Mouse (Mus musculus) C2C12 (cell line): ENCODE data around the gene Dhrs2. TPM values are rescaled to one million over a fixed set of nuclear protein-coding genes. Genes with fewer than 3 reads are reported as not detected.
A peak's percentile ranks its signal among the peaks of the same experiment; 100 is the strongest.

Experiments
- H3K27me3 ChIP-seq: one replicate; pipeline ENCODE4 v1.6.1; 2011; ENCODE audit not compliant: control insufficient read depth, insufficient read depth, insufficient read length
- H3K36me3 ChIP-seq: one replicate; pipeline ENCODE4 v1.6.1; 2011; ENCODE audit not compliant: control insufficient read depth, insufficient read depth
- H3K4me3 ChIP-seq: one replicate; pipeline ENCODE4 v1.5.1; 2011; ENCODE audit warnings: mild to moderate bottlenecking, control low read depth; ENCODE audit not compliant: poor library complexity, insufficient read depth, severe bottlenecking
- H3K79me2 ChIP-seq: one replicate; pipeline ENCODE4 v1.6.1; 2011; ENCODE audit not compliant: control insufficient read depth, insufficient read depth
- H3K79me3 ChIP-seq: one replicate; pipeline ENCODE4 v1.6.1; 2011; ENCODE audit warnings: low read depth, control low read depth
- H3ac ChIP-seq: one replicate; pipeline ENCODE3; 2011; ENCODE audit warnings: low read depth; ENCODE audit not compliant: control insufficient read depth, insufficient read length
- CEBPB ChIP-seq: IDR thresholded peaks from one replicate; pipeline ENCODE4 v1.6.1; 2011; ENCODE audit warnings: low read depth, mild to moderate bottlenecking, control low read depth, moderate library complexity
- CTCF ChIP-seq: IDR thresholded peaks from one replicate; pipeline ENCODE4 v1.5.1; 2011; ENCODE audit not compliant: control insufficient read depth, insufficient read depth, insufficient read length
- FOSL1 ChIP-seq: IDR thresholded peaks from one replicate; pipeline ENCODE4 v1.8.0; 2011; ENCODE audit warnings: mild to moderate bottlenecking, low read length; ENCODE audit not compliant: poor library complexity, insufficient read depth, severe bottlenecking
- MAX ChIP-seq: IDR thresholded peaks from one replicate; pipeline ENCODE4 v1.6.1; 2011; ENCODE audit warnings: mild to moderate bottlenecking, control low read depth
- MYOD1 ChIP-seq: IDR thresholded peaks from one replicate; pipeline ENCODE4 v1.6.1; 2011; ENCODE audit warnings: low read depth; ENCODE audit not compliant: control insufficient read depth, insufficient read length
- MYOG ChIP-seq: IDR thresholded peaks from one replicate; pipeline ENCODE4 v1.6.1; 2011; ENCODE audit not compliant: control insufficient read depth, insufficient read length; ENCODE audit errors: extremely low read depth
- USF1 ChIP-seq: IDR thresholded peaks from one replicate; pipeline ENCODE4 v1.6.1; 2011; ENCODE audit warnings: low read depth, mild to moderate bottlenecking, control low read depth, moderate library complexity
- long read RNA-seq, 2 experiments: library from polyadenylated mRNA; unstranded; transcript quantifications; one replicate each; pipeline ENCODE4 v2.0.0; 2019 to 2020
- polyA plus RNA-seq: library from polyadenylated mRNA; unstranded; fragments of >200 nt; fragmentation: generic; extraction: Trizol; gene quantifications from one replicate; pipeline ENCODE4 v1.2.1, GENCODE M21; 2012; ENCODE audit warnings: missing spikeins

Gene Dhrs2
- polyA plus RNA-seq, result not detected
- long read RNA-seq, experiment 1, result 0 reads
- long read RNA-seq, experiment 2, result 0 reads

DNA sequence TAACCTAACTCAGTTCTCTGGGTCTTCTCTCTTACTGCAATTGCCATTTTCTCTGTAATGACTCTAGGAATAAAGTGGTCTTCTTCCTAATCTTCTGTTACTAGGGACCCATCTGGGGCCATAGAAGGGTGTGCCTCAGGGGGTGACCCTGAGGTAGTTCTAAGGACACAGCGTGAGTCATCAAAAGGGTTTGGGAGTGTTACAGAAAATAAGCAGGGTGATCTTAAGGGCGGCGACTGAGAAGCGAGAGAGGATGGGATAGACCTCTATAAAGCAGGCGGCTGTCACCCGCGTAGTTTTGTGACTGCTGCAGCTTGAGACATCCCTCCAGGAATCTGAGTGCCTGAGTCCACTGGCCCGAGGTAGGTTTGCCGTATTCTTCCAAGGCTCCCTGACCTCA, at the start of gene Dhrs2:
Gene Dhrs2, plus strand, starts transcription at position 301 of the 400 bp plus-strand sequence.
- no peaks in the 10 kb centered on the region for H3K36me3 ChIP-seq
- TF ChIP-seq USF1 (no peak), FOSL1 (no peak), MYOG (no peak)

DNA sequence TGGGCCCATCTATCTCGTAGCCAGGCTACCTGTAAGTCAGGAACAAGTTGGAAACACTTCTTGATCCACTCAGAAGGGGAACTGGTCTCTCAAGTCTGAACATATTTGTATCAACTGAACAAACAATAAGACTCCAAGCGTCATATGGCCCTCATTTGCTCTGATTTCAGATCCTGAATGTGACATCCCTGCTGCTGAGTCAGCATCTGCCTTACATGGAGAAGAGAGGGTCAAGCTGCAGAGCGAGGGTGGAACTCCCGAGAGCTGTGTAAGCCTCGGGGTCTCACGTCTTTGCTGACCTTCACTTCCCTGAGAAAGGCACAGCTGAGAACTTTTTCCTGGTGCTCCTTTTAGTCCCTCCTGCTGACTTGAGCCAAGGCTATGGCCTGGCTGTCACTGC, 47.6 kb upstream of the Dhrs2 start:
- no peak overlapping the region for H3ac ChIP-seq
- H3K4me3 ChIP-seq, result no peak overlapping the region
- no peaks in the 10 kb centered on the region for H3K79me2 ChIP-seq
- H3K27me3 ChIP-seq, result peaks cover 34% of the 10 kb centered on the region
- no peaks in the 10 kb centered on the region for H3K36me3 ChIP-seq
- TF ChIP-seq USF1 (no peak), MYOG (no peak), MAX (no peak), MYOD1 (no peak), CTCF (no peak), FOSL1 (no peak), CEBPB (no peak)
- no peaks in the 10 kb centered on the region for H3K79me3 ChIP-seq

More for the DNA sequence above, at the start of gene Dhrs2:
- H3K79me3 ChIP-seq, result no peaks in the 10 kb centered on the region
- peaks cover 22% of the 10 kb centered on the region for H3K27me3 ChIP-seq
- H3ac ChIP-seq, result no peak within 1 kb of the TSS
- no peaks in the 10 kb centered on the region for H3K79me2 ChIP-seq
- H3K4me3 ChIP-seq, result no peak within 1 kb of the TSS

DNA sequence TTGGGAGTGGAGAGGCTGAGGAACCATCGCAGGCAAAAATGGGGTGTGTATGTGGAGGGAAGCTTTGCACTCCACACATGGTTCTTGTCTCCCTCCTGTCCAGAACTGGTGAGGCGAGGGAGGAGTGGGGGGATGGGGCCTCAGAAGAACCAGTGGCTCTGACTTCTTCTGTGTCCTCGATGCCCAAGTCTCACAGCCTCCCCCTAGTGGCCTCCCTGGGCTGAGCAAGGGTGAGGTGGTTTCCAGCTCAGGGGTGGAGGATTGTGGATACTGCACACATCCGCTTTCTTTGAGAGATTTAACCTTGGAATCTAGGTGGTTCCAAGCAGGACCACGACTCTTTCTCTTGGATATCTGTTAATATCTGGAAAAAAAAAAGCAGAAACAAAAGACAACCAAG, 44.5 kb upstream of the Dhrs2 start:
- no peaks in the 10 kb centered on the region for H3K79me3 ChIP-seq
- no peaks in the 10 kb centered on the region for H3K36me3 ChIP-seq
- peaks cover 31% of the 10 kb centered on the region for H3K27me3 ChIP-seq
- H3K4me3 ChIP-seq, result no peak overlapping the region
- no peak for TF ChIP-seq CEBPB
- peak; percentile 41 for TF ChIP-seq CTCF
- no peaks in the 10 kb centered on the region for H3K79me2 ChIP-seq
- no peak overlapping the region for H3ac ChIP-seq

DNA sequence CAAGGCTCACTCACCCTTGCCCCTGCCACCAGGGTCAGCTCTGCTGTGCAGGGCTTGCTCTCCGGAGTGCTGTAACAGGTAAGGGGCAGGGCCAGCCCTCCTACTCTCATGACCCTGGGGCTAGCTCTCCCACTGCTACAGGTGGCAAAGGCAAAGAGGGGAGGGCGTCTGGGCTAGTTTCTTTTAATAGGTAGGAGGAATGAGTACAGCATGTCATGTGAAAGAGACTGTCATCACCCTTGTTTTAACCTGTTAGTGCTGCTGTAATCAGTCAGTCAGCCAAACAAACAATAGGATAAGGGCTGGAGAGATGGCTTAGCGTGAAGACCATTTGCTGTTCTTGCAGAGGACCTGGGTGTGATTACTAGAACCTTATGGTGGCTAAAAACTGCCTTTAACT, 40.9 kb upstream of the Dhrs2 start:
- H3K79me2 ChIP-seq, result no peaks in the 10 kb centered on the region
- no peak overlapping the region for H3ac ChIP-seq
- H3K79me3 ChIP-seq, result no peaks in the 10 kb centered on the region
- H3K27me3 ChIP-seq, result peaks cover 22% of the 10 kb centered on the region
- H3K36me3 ChIP-seq, result no peaks in the 10 kb centered on the region
- TF ChIP-seq MAX (no peak), USF1 (no peak), CTCF (no peak), MYOD1 (no peak), CEBPB (no peak), FOSL1 (no peak), MYOG (no peak)
- H3K4me3 ChIP-seq, result no peak overlapping the region

DNA sequence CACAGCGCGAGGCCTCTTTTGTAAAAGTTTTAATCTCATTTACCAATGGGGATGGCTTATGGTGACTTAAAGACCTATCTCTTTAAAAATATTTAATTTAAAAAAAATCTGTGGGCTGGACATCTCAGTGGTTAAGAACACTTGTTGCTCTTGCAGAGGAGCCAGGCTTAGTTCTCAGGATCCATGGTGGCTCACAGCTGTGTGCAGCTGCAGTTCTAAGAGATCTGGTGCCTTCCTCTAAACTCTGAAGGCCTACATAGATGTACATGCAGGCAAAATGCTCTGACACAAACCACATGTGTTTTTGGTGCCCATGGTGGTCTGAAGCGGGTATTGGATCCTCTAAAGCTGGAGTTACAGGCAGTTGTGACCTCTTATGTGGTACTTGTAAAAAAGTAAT, 38.6 kb upstream of the Dhrs2 start:
- H3K79me2 ChIP-seq, result no peaks in the 10 kb centered on the region
- H3K4me3 ChIP-seq, result no peak overlapping the region
- H3K79me3 ChIP-seq, result no peaks in the 10 kb centered on the region
- no peaks in the 10 kb centered on the region for H3K36me3 ChIP-seq
- TF ChIP-seq MYOD1 (no peak), MYOG (no peak), CEBPB (no peak), USF1 (no peak), MAX (no peak), FOSL1 (no peak), CTCF (no peak)
- H3ac ChIP-seq, result no peak overlapping the region
- H3K27me3 ChIP-seq, result peaks cover 19% of the 10 kb centered on the region

DNA sequence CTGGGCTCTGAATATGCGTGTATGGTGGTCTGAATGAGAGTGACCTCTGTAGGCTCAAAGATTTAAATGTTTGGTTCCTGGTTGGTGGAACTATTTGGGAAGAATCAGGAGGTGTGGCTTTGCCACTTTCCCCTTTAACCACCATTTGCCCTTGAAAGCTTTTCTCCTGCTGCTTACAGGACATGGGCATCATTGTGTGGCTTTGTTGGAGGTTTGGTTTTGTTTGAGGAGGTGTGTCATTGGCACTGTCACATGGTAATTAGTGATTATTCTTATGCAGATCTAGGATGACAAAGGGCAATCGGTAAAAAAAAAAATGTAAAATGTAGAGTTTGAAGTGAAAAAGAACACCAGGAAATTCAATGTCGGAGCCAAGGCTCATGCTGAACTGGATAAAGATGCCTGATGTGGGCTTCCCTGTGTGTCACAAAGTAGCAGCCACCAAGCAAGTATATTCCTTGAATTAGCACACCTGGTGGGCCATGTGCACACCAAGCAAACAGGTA, 37.1 kb upstream of the Dhrs2 start:
- H3K79me2 ChIP-seq, result no peaks in the 10 kb centered on the region
- no peaks in the 10 kb centered on the region for H3K79me3 ChIP-seq
- TF ChIP-seq FOSL1 (no peak), MYOG (no peak), CEBPB (no peak), MAX (no peak), USF1 (no peak), CTCF (no peak), MYOD1 (no peak)
- H3K4me3 ChIP-seq, result no peak overlapping the region
- H3K36me3 ChIP-seq, result no peaks in the 10 kb centered on the region
- H3K27me3 ChIP-seq, result peaks cover 18% of the 10 kb centered on the region
- no peak overlapping the region for H3ac ChIP-seq
